Mouse (Mus musculus) heart, embryonic 13.5 days (tissue): ENCODE data around the gene Lamtor2. TPM values are rescaled to one million over a fixed set of nuclear protein-coding genes. Genes with fewer than 3 reads are reported as not detected.

ENCODE experiments used
- ATAC-seq: fragments of 200-750 bp; cut with Nextera tagmentation; 2 replicates; pipeline ENCODE4 v1.8.0; 2017; ENCODE audit warnings: moderate TSS enrichment; ENCODE audit not compliant: insufficient number of reproducible peaks, low FRiP score, low TSS enrichment; ENCODE audit errors: extremely low read depth
- H3K27ac ChIP-seq: fragments of 300-500 bp; sonication (generic); replicated peaks from 2 replicates; pipeline ENCODE4 v1.5.1; 2015; ENCODE audit warnings: moderate library complexity, mild to moderate bottlenecking, inconsistent platforms
- H3K27me3 ChIP-seq: fragments of 300-500 bp; sonication (generic); replicated peaks from 2 replicates; pipeline ENCODE4 v1.6.1; 2015; ENCODE audit warnings: mild to moderate bottlenecking, inconsistent platforms
- H3K36me3 ChIP-seq: fragments of 300-500 bp; sonication (generic); 2 replicates; pipeline ENCODE4 v1.6.1; 2015; ENCODE audit warnings: mild to moderate bottlenecking, inconsistent platforms
- H3K4me1 ChIP-seq: fragments of 300-500 bp; sonication (generic); 2 replicates; pipeline ENCODE4 v1.6.1; 2015; ENCODE audit warnings: inconsistent platforms
- H3K4me2 ChIP-seq: fragments of 300-500 bp; sonication (generic); 2 replicates; pipeline ENCODE4 v1.6.1; 2015; ENCODE audit warnings: inconsistent platforms, mild to moderate bottlenecking, moderate library complexity
- H3K4me3 ChIP-seq: fragments of 300-500 bp; sonication (generic); 2 replicates; pipeline ENCODE4 v1.5.1; 2015; ENCODE audit warnings: moderate library complexity, mild to moderate bottlenecking, inconsistent platforms
- H3K9ac ChIP-seq: fragments of 300-500 bp; sonication (generic); 2 replicates; pipeline ENCODE4 v1.6.1; 2015; ENCODE audit warnings: inconsistent platforms, mild to moderate bottlenecking, moderate library complexity
- H3K9me3 ChIP-seq: fragments of 300-500 bp; sonication (generic); 2 replicates; pipeline ENCODE4 v1.6.1; 2016; ENCODE audit warnings: inconsistent platforms
- WGBS: fragments of 180-500 bp; shearing (Covaris S2); methylation state at CpG from one replicate; pipeline ENCODE4 v1.1.7; 2015; ENCODE audit warnings: mixed read lengths; 5-methylcytosine and 5-hydroxymethylcytosine counted together
- polyA plus RNA-seq: library from polyadenylated mRNA; unstranded; fragments of >200 nt; fragmentation: Nextera tagmentation; extraction: Ambion mirVana; gene quantifications from 2 replicates; pipeline ENCODE4 v1.2.1, GENCODE M21; 2015

Gene Lamtor2
- polyA plus RNA-seq, 1 experiment from 2014 or later = 131 TPM

GRCm38 (mm10) chr3:88521803-88522331 is 31.0 kb downstream of the Lamtor2 start:
- Histone ChIP-seq H3K36me3 (peaks cover 28% of the 10 kb centered on the region), H3K9me3 (no peaks in the 10 kb centered on the region), H3K27ac (no peak overlapping the region), H3K4me1 (peaks cover 13% of the 10 kb centered on the region), H3K27me3 (0 out of 2 replicates have a peak, but pooled peaks cover 3% of the 10 kb centered on the region), H3K4me3 (no peak overlapping the region), H3K4me2 (no peak overlapping the region), H3K9ac (no peak overlapping the region)
- 28% methylated on average over 9 of the region's 9 CpGs for WGBS
- ATAC-seq = no peak; the same call in 1 of the 2 replicates

- 82% methylated on average over 6 of the region's 6 CpGs for WGBS
- Histone ChIP-seq H3K27me3 (0 out of 2 replicates have a peak, but pooled peaks cover 3% of the 10 kb centered on the region), H3K27ac (no peak overlapping the region)
Observed at GRCm38 (mm10) chr3:88521156-88521555, 31.7 kb downstream of the Lamtor2 start.

GRCm38 (mm10) chr3:88520078-88520477 is 32.8 kb downstream of the Lamtor2 start:
- Histone ChIP-seq H3K4me3 (no peak overlapping the region), H3K4me1 (0 out of 2 replicates have a peak, but pooled peaks cover 2% of the 10 kb centered on the region), H3K27ac (no peak overlapping the region), H3K9me3 (no peaks in the 10 kb centered on the region), H3K9ac (no peak overlapping the region), H3K4me2 (no peak overlapping the region), H3K36me3 (peaks cover 25% of the 10 kb centered on the region), H3K27me3 (0 out of 2 replicates have a peak, but pooled peaks cover 3% of the 10 kb centered on the region)
- no peak for ATAC-seq
- 76% methylated on average over 2 of the region's 2 CpGs for WGBS

More at GRCm38 (mm10) chr3:88521156-88521555, 31.7 kb downstream of the Lamtor2 start:
- no peak for ATAC-seq
- Histone ChIP-seq H3K9ac (no peak overlapping the region), H3K9me3 (no peaks in the 10 kb centered on the region), H3K4me2 (no peak overlapping the region), H3K4me3 (no peak overlapping the region), H3K36me3 (peaks cover 28% of the 10 kb centered on the region), H3K4me1 (peaks cover 7% of the 10 kb centered on the region)

GRCm38 (mm10) chr3:88518411-88518810 is 34.5 kb downstream of the Lamtor2 start:
- 85% methylated on average over 4 of the region's 4 CpGs for WGBS
- H3K9me3 ChIP-seq = no peaks in the 10 kb centered on the region
- H3K27me3 ChIP-seq = 0 out of 2 replicates have a peak, but pooled peaks cover 3% of the 10 kb centered on the region
- no peak overlapping the region for H3K27ac ChIP-seq
- no peak overlapping the region for H3K9ac ChIP-seq
- ATAC-seq = no peak
- no peak overlapping the region for H3K4me3 ChIP-seq
- no peak overlapping the region for H3K4me2 ChIP-seq
- peaks cover 9% of the 10 kb centered on the region; the same call in 1 of the 2 replicates for H3K36me3 ChIP-seq
- H3K4me1 ChIP-seq = peaks cover 15% of the 10 kb centered on the region

GRCm38 (mm10) chr3:88516407-88516806 is 36.5 kb downstream of the Lamtor2 start:
- H3K27me3 ChIP-seq = 0 out of 2 replicates have a peak, but pooled peaks cover 3% of the 10 kb centered on the region
- H3K36me3 ChIP-seq = no peaks in the 10 kb centered on the region
- H3K4me1 ChIP-seq = peaks cover 35% of the 10 kb centered on the region
- no peaks in the 10 kb centered on the region for H3K9me3 ChIP-seq
- no peak overlapping the region for H3K4me3 ChIP-seq
- no peak overlapping the region for H3K27ac ChIP-seq
- H3K4me2 ChIP-seq = no peak overlapping the region
- 74% methylated on average over 2 of the region's 2 CpGs for WGBS
- ATAC-seq = no peak
- H3K9ac ChIP-seq = no peak overlapping the region

GRCm38 (mm10) chr3:88515095-88515386 is 37.8 kb downstream of the Lamtor2 start:
- Histone ChIP-seq H3K9me3 (no peaks in the 10 kb centered on the region), H3K4me3 (no peak overlapping the region), H3K9ac (no peak overlapping the region), H3K36me3 (no peaks in the 10 kb centered on the region), H3K4me1 (peaks cover 47% of the 10 kb centered on the region), H3K27ac (no peak overlapping the region), H3K27me3 (0 out of 2 replicates have a peak, but pooled peaks cover under 1% of the 10 kb centered on the region), H3K4me2 (no peak overlapping the region)
- WGBS = 100% methylated on average over 2 of the region's 2 CpGs
- no peak for ATAC-seq

- H3K36me3 ChIP-seq = no peaks in the 10 kb centered on the region
- no peak overlapping the region for H3K9ac ChIP-seq
- ATAC-seq = no peak
- peaks cover 50% of the 10 kb centered on the region for H3K4me1 ChIP-seq
- H3K27ac ChIP-seq = no peak overlapping the region
- no peaks in the 10 kb centered on the region for H3K27me3 ChIP-seq
- H3K9me3 ChIP-seq = no peaks in the 10 kb centered on the region
- no peak overlapping the region for H3K4me2 ChIP-seq
- no peak overlapping the region for H3K4me3 ChIP-seq
- WGBS = 68% methylated on average over 10 of the region's 10 CpGs
Observed at GRCm38 (mm10) chr3:88514231-88515094, 38.4 kb downstream of the Lamtor2 start.

- no peak for ATAC-seq
- peaks cover 55% of the 10 kb centered on the region for H3K4me1 ChIP-seq
- H3K27ac ChIP-seq = peak overlapping the region; percentile 73; the same call in 1 of the 2 replicates
- no peaks in the 10 kb centered on the region for H3K9me3 ChIP-seq
- H3K27me3 ChIP-seq = no peaks in the 10 kb centered on the region
- H3K4me3 ChIP-seq = no peak overlapping the region
- H3K4me2 ChIP-seq = no peak overlapping the region
- peak overlapping the region; percentile 54; the same call in 1 of the 2 replicates for H3K9ac ChIP-seq
- WGBS = 72% methylated on average over 7 of the region's 7 CpGs
- H3K36me3 ChIP-seq = no peaks in the 10 kb centered on the region
Observed at GRCm38 (mm10) chr3:88513546-88514115, 39.2 kb downstream of the Lamtor2 start.

GRCm38 (mm10) chr3:88512896-88513545 is 39.9 kb downstream of the Lamtor2 start:
- H3K4me1 ChIP-seq = peaks cover 57% of the 10 kb centered on the region
- H3K36me3 ChIP-seq = no peaks in the 10 kb centered on the region
- H3K27ac ChIP-seq = peak overlapping the region; percentile 73
- peak overlapping the region; percentile 54; the same call in 1 of the 2 replicates for H3K9ac ChIP-seq
- H3K4me3 ChIP-seq = no peak overlapping the region
- H3K4me2 ChIP-seq = no peak overlapping the region
- 30% methylated on average over 15 of the region's 15 CpGs for WGBS
- ATAC-seq = no peak
- H3K27me3 ChIP-seq = no peaks in the 10 kb centered on the region
- H3K9me3 ChIP-seq = no peaks in the 10 kb centered on the region

- H3K4me1 ChIP-seq = peaks cover 58% of the 10 kb centered on the region
- no peak overlapping the region for H3K4me3 ChIP-seq
- H3K9ac ChIP-seq = peak overlapping the region; percentile 24; the same call in 1 of the 2 replicates
- no peaks in the 10 kb centered on the region for H3K9me3 ChIP-seq
- ATAC-seq = no peak
- peak overlapping the region; percentile 73 for H3K27ac ChIP-seq
- WGBS = 38% methylated on average over 6 of the region's 6 CpGs
- H3K36me3 ChIP-seq = no peaks in the 10 kb centered on the region
- H3K4me2 ChIP-seq = no peak overlapping the region
- no peaks in the 10 kb centered on the region for H3K27me3 ChIP-seq
Observed at GRCm38 (mm10) chr3:88512141-88512895, 40.6 kb downstream of the Lamtor2 start.
